Mouse (Mus musculus) liver, postnatal 0 days (tissue): ENCODE results near the gene Zfp800. TPM values are rescaled to one million over a fixed set of nuclear protein-coding genes. Genes with fewer than 3 reads are reported as not detected.

Experiments
- ATAC-seq: fragments of 200-750 bp; cut with Nextera tagmentation; 2 replicates; pipeline ENCODE4 v1.8.0; 2017; ENCODE audit warnings: mild to moderate bottlenecking, moderate library complexity
- DNase-seq: peaks from one replicate; pipeline ENCODE4 v3.0.0-alpha.2; 2016
- H3K27ac ChIP-seq: fragments of 300-500 bp; sonication (generic); 2 replicates; pipeline ENCODE4 v1.5.1; 2014; ENCODE audit warnings: antibody characterized with exemption, moderate library complexity, mild to moderate bottlenecking, low read depth
- H3K27me3 ChIP-seq: fragments of 300-500 bp; sonication (generic); 2 replicates; pipeline ENCODE4 v1.6.1; 2014; ENCODE audit warnings: low read length, control low read depth, mixed read lengths; ENCODE audit not compliant: insufficient read depth
- H3K36me3 ChIP-seq: fragments of 300-500 bp; sonication (generic); replicated peaks from 2 replicates; pipeline ENCODE4 v1.6.1; 2014; ENCODE audit warnings: mild to moderate bottlenecking, control low read depth, low read length, moderate library complexity, mixed read lengths; ENCODE audit not compliant: insufficient read depth
- H3K4me1 ChIP-seq: fragments of 300-500 bp; sonication (generic); 2 replicates; pipeline ENCODE4 v1.6.1; 2014; ENCODE audit warnings: antibody characterized with exemption, mild to moderate bottlenecking, control low read depth; ENCODE audit not compliant: insufficient read depth
- H3K4me2 ChIP-seq: fragments of 300-500 bp; sonication (generic); 2 replicates; pipeline ENCODE4 v1.6.1; 2014; ENCODE audit warnings: low read depth, mild to moderate bottlenecking, low read length, moderate library complexity, mixed read lengths
- H3K4me3 ChIP-seq: fragments of 300-500 bp; sonication (generic); 2 replicates; pipeline ENCODE4 v1.5.1; 2014; ENCODE audit warnings: low read depth, low read length
- H3K9ac ChIP-seq: fragments of 300-500 bp; sonication (generic); replicated peaks from 2 replicates; pipeline ENCODE4 v1.6.1; 2014; ENCODE audit warnings: mild to moderate bottlenecking, moderate library complexity
- H3K9me3 ChIP-seq: fragments of 300-500 bp; sonication (generic); 2 replicates; pipeline ENCODE4 v1.6.1; 2016; ENCODE audit warnings: mild to moderate bottlenecking, control low read depth, low read length, mixed read lengths
- CTCF ChIP-seq: sonication (generic); IDR thresholded peaks from 2 replicates; pipeline ENCODE4 v1.5.1; 2016; ENCODE audit warnings: antibody characterized with exemption, low read depth
- EP300 ChIP-seq: IDR thresholded peaks from 2 replicates; pipeline ENCODE4 v1.6.1; 2016; ENCODE audit warnings: antibody characterized with exemption, low read depth, mild to moderate bottlenecking
- WGBS: fragments of 180-500 bp; shearing (Covaris S2); extraction: QIAGEN DNeasy Blood & Tissue Kit; methylation state at CpG from one replicate; pipeline ENCODE4 v1.1.7; 2014; ENCODE audit not compliant: insufficient replicate concordance; 5-methylcytosine and 5-hydroxymethylcytosine counted together
- polyA plus RNA-seq: library from polyadenylated mRNA; unstranded; fragments of >200 nt; fragmentation: Nextera tagmentation; extraction: Ambion mirVana; gene quantifications from 2 replicates; pipeline ENCODE4 v1.2.1, GENCODE M21; 2015

Zfp800 gene
- polyA plus RNA-seq, 1 experiment from 2014 or later: 17.1 TPM

DNA sequence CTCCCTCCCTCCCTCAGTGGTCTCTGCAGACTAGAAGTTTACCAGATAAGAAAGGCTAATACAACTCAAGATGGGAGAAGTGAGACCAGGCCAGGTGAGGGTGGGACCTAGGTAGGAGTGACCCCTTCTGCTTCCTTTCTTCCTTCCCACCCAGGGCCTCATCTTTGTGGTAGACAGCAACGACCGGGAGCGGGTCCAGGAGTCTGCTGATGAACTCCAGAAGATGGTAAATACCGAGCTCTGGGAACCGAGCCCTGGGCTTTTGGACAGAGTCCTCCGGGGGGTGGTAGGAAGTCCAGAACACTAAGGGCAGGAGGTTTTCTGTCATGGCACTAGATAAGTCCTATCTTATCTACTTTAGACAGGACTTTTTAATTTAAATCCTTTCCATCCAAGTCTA, 27.2 kb upstream of the Zfp800 start:
- peak overlapping the region; percentile 98 for H3K4me3 ChIP-seq
- ATAC-seq (no peak), DNase-seq (no peak)
- peaks cover 37% of the 10 kb centered on the region for H3K4me1 ChIP-seq
- WGBS: 61% methylated on average over 6 of the region's 6 CpGs
- H3K27ac ChIP-seq: peak overlapping the region; percentile 91; the same call in 1 of the 2 replicates
- no peaks in the 10 kb centered on the region for H3K9me3 ChIP-seq
- peaks cover 18% of the 10 kb centered on the region for H3K36me3 ChIP-seq
- H3K9ac ChIP-seq: peak overlapping the region; percentile 98
- H3K4me2 ChIP-seq: peak overlapping the region; percentile 75
- TF ChIP-seq EP300 (no peak), CTCF (no peak)
- H3K27me3 ChIP-seq: no peaks in the 10 kb centered on the region

DNA sequence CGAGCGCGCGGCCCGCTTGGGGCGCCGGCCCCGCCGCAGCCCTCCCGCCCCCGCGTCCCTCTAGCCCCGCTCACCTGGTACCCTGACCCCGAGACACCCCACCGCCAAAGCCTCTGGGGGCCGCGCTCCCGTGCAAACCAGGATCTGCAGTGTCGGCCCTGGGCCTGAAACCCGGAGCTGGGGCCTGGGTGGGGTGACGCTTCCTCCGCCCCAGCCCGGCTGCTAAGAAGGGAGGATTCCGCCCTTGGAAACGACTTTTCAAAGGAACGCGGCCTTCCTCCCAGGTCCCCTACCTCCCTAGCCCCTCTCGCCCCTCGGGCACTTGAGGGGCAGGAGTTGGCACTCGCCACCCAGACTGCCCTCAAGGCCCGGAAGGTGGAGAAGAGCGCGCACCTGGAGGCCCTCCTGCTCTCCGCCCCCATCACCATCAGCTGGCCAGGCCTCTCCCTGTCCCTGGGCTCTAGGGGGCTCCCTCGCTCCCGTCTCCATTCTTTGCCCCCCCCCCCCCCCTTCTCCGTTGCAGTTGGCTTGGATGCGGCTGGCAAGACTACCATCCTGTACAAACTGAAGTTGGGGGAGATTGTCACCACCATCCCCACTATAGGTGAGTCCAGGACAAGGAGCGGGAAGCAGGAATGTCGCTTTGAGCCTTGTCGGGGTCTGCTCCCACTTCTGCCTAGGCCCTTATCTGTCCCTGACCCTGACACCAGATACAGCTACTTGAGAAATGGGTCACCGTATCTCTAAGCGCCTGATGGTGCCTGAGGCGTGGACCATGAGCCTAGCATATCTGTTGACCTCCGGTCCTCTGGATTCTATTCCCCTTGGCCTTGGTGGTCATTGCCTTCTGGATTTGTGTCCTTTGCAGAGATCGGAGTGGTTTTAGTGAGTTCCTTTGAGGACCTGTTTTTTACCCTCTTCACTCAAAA, 26.2 kb upstream of the Zfp800 start:
- WGBS: 7% methylated on average over 36 of the region's 46 CpGs
- peak; percentile 72 for DNase-seq
- TF ChIP-seq EP300 (peak; percentile 90), CTCF (peak; percentile 59)
- no peaks in the 10 kb centered on the region for H3K27me3 ChIP-seq
- H3K4me1 ChIP-seq: peaks cover 47% of the 10 kb centered on the region
- peak overlapping the region; percentile 91 for H3K27ac ChIP-seq
- H3K4me3 ChIP-seq: peak overlapping the region; percentile 98
- peak overlapping the region; percentile 98 for H3K9ac ChIP-seq
- ATAC-seq: peak; percentile 46
- H3K4me2 ChIP-seq: peak overlapping the region; percentile 75
- H3K9me3 ChIP-seq: no peaks in the 10 kb centered on the region
- peaks cover 18% of the 10 kb centered on the region for H3K36me3 ChIP-seq

DNA sequence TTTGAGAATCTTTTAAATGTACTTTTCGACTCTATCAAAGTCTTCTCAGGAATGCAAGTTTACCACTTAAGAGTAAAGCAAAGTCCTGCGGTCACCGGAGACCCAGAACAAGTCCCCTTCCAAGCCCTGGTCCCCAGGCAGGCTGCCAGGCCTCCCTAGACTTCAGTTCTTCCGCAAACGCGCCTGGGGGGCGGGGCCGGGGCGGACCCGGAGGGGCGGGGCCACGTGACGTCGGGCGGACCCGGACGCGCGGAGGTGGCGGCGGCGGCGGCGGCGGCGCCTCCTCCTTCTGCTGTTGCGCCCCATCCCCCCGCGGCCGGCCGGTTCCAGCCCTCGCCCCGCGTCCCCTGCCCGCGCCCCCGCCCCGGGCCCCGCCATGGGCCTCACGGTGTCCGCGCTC, 25.5 kb upstream of the Zfp800 start, which contains the start of gene Arf5:
Gene Arf5 (plus strand): TSS at position 248 of the 400 bp plus-strand sequence.
- no peak for TF ChIP-seq CTCF
- TF ChIP-seq EP300: no peak
- peak within 1 kb of the TSS; percentile 91 for H3K27ac ChIP-seq
- DNase-seq (peak; percentile 98), ATAC-seq (peak; percentile 57)
- 1% methylated on average over 33 of the region's 42 CpGs for WGBS
- H3K4me3 ChIP-seq: peak within 1 kb of the TSS; percentile 98
- peaks cover 24% of the 10 kb centered on the region for H3K36me3 ChIP-seq
- H3K9me3 ChIP-seq: no peaks in the 10 kb centered on the region
- H3K27me3 ChIP-seq: no peaks in the 10 kb centered on the region
- H3K4me2 ChIP-seq: peak within 1 kb of the TSS; percentile 93
- H3K4me1 ChIP-seq: peaks cover 47% of the 10 kb centered on the region
- peak within 1 kb of the TSS; percentile 98 for H3K9ac ChIP-seq

DNA sequence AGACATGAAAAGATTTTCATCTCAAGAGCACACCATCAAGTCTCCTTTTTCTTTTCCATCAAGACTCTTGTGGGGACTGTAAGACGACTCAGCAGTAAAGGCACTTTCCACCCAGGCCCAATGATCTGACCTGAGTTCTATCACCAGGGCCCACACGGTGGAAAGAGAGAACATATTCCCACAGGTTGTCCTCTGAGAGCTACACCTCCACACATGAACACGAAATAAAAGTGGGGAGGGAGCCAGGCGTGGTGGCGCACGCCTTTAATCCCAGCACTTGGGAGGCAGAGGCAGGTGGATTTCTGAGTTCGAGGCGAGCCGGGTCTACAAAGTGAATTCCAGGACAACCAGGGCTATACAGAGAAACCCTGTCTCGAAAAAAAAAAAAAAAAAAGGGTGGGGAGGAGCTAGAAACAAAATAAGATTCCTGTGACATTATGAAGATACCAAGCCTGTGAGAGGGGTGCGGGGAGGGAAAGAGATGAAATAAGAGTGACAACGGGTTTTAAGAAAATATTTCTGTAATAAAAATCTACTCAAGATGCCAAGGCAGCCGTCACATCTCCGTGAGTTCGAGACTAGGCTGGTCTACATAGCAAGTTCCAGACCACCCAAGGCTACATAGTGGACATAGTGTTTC, 25.0 kb upstream of the Zfp800 start:
- Histone ChIP-seq H3K9ac (0 out of 2 replicates have a peak overlapping the region, but pooled peaks have one; percentile 98), H3K27ac (peak overlapping the region; percentile 91; the same call in 1 of the 2 replicates), H3K36me3 (peaks cover 29% of the 10 kb centered on the region), H3K9me3 (no peaks in the 10 kb centered on the region), H3K4me3 (peak overlapping the region; percentile 98; the same call in 1 of the 2 replicates), H3K4me1 (peaks cover 47% of the 10 kb centered on the region), H3K27me3 (no peaks in the 10 kb centered on the region), H3K4me2 (peak overlapping the region; percentile 93)
- TF ChIP-seq CTCF: no peak
- TF ChIP-seq EP300: no peak
- DNase-seq: no peak
- 68% methylated on average over 15 of the region's 15 CpGs for WGBS
- ATAC-seq: no peak

DNA sequence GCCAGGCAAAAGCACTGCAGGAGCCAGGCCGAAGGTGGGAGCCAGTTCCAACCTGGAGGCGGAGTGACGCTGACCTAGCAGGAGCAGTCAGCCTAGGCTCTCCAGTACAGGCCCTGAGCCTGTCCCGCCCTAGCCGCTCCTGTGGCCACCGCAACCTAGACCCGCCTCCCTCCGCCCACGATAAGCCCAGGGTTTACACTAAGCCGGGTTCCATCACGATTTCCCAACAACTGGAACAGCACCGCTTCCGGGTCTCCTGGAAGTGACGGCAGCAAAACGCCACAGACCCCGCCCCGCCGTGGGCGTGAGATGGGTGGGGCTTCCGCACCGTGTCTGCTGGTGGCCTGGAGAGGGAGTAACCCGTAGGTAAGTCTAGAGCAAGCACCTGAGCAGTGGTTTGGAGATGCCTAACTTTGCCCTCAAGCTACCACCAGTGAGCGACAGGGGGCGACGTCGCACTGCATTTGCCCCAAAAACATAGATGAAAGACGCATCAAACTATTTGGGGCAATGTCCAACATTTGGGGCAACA, 23.7 kb upstream of the Zfp800 start:
- Histone ChIP-seq H3K4me1 (peaks cover 47% of the 10 kb centered on the region), H3K27ac (peak overlapping the region; percentile 91), H3K4me3 (peak overlapping the region; percentile 73), H3K4me2 (peak overlapping the region; percentile 93), H3K36me3 (peaks cover 34% of the 10 kb centered on the region), H3K9me3 (no peaks in the 10 kb centered on the region), H3K27me3 (no peaks in the 10 kb centered on the region), H3K9ac (peak overlapping the region; percentile 81)
- peak; percentile 89 for ATAC-seq
- DNase-seq: peak; percentile 99
- under 1% methylated on average over 27 of the region's 27 CpGs for WGBS
- TF ChIP-seq CTCF (peak; percentile 94), EP300 (peak; percentile 82; the same call in 1 of the 2 replicates)

DNA sequence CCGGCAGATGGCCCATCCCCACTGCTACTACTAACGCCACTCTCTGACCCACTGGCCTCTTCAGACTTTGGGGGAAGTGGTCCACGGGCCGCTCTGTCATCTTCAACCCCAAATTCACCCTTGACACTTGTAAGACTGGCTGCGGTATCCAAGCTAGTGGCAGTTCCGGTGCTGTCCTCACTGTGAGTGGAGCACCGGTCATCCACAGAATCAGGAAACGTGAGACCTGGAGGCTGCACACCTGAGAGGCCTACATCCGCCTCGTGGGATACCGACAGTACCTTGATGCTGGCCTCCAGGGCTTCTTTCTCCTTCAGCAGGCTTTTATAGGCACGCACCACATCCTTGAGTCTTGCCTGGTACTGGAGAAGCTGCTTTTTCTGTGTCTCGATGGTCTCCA, 23.1 kb upstream of the Zfp800 start:
- peak overlapping the region; percentile 93 for H3K4me2 ChIP-seq
- no peaks in the 10 kb centered on the region for H3K9me3 ChIP-seq
- peak overlapping the region; percentile 81 for H3K9ac ChIP-seq
- ATAC-seq: no peak
- H3K36me3 ChIP-seq: peaks cover 34% of the 10 kb centered on the region
- H3K27ac ChIP-seq: peak overlapping the region; percentile 91
- peaks cover 43% of the 10 kb centered on the region for H3K4me1 ChIP-seq
- 25% methylated on average over 13 of the region's 13 CpGs for WGBS
- no peak for TF ChIP-seq CTCF
- no peak for TF ChIP-seq EP300
- DNase-seq: no peak
- peak overlapping the region; percentile 73 for H3K4me3 ChIP-seq
- no peaks in the 10 kb centered on the region for H3K27me3 ChIP-seq
